ENCODE assay signal across 9 mouse cellular contexts in genomic region chr7:80377471-80377870, GRCm38 (mm10). TPM values are rescaled to one million over a fixed set of nuclear protein-coding genes. Genes with fewer than 3 reads are reported as not detected.
DNase-seq lines count a peak whose midpoint lies in the region; ATAC-seq and TF ChIP-seq lines count a peak whose summit lies in the region.
"Had no signal": no experiment of that assay in that cellular context is flagged by ENCODE, and none has a peak within 500 bp of the region (broad histone marks: within the 10 kb centered on the region; RNA-seq: fewer than 3 reads in every experiment).

No protein-coding gene starts in this region.

- no peak for ATAC-seq in hindbrain, embryonic 16.5 days
- peak; percentile 41 for ATAC-seq in megakaryocyte, adult 5-6 weeks (ENCODE audit: poor library complexity, severe bottlenecking)

- H3K27ac ChIP-seq in hindbrain, embryonic 10.5 days, result no peak overlapping the region
- H3K27ac ChIP-seq in hindbrain, embryonic 16.5 days (ENCODE audit: low read depth, low read length), result no peak overlapping the region
- no peak overlapping the region for H3K27ac ChIP-seq in MEL (ENCODE audit: control insufficient read depth, low read depth, low read length)
- H3K27ac ChIP-seq in kidney, adult 2 months (ENCODE audit: insufficient read depth, low read depth, low read length), result no peak overlapping the region
- H3K27ac ChIP-seq: embryonic facial prominence, embryonic 12.5 days had no signal

- TF ChIP-seq EP300 in MEL (IDR thresholded peaks at IDR 0.05; ENCODE audit: low read depth in 1 of 2, low read length in 2 of 2), result no peak

- H3K27me3 ChIP-seq in hindbrain, embryonic 10.5 days (ENCODE audit: insufficient read depth, poor library complexity, severe bottlenecking), result peaks cover 32% of the 10 kb centered on the region
- H3K27me3 ChIP-seq in hindbrain, embryonic 16.5 days (replicated peaks; ENCODE audit: control insufficient read depth, insufficient read depth, low read length), result no peaks in the 10 kb centered on the region
- H3K27me3 ChIP-seq in MEL (ENCODE audit: control insufficient read depth in 1 of 2, insufficient read depth in 2 of 2, low read length in 2 of 2), result no peaks in the 10 kb centered on the region
- no peaks in the 10 kb centered on the region for H3K27me3 ChIP-seq in kidney, adult 2 months (replicated peaks; ENCODE audit: control insufficient read depth, insufficient read depth, low read length)
- H3K27me3 ChIP-seq: embryonic facial prominence, embryonic 12.5 days had no signal

- TF ChIP-seq CTCF in MEL (IDR thresholded peaks at IDR 0.05 in 2 of 3, conservative IDR thresholded peaks at IDR 0.05 in 1 of 3; ENCODE audit: control insufficient read depth in 1 of 3, insufficient read depth in 1 of 3, low read depth in 2 of 3, low read length in 3 of 3, poor library complexity in 1 of 3, severe bottlenecking in 1 of 3), result peak; percentile 77 to 95 (median 91)
- TF ChIP-seq CTCF in kidney, adult 2 months (conservative IDR thresholded peaks at IDR 0.05; ENCODE audit: insufficient read depth, insufficient read length, low read depth, low read length), result peak; percentile 94

- peaks cover 15% of the 10 kb centered on the region for H3K4me1 ChIP-seq in hindbrain, embryonic 10.5 days (replicated peaks)
- peaks cover 2% of the 10 kb centered on the region; the same call in 1 of the 2 replicates for H3K4me1 ChIP-seq in hindbrain, embryonic 16.5 days (ENCODE audit: control insufficient read depth, insufficient read depth, low read depth, low read length)
- H3K4me1 ChIP-seq in MEL (ENCODE audit: control insufficient read depth in 1 of 2, insufficient read depth in 2 of 2, low read length in 2 of 2), result peaks cover 8 to 31% of the 10 kb centered on the region in 2 experiments
- no peaks in the 10 kb centered on the region for H3K4me1 ChIP-seq in kidney, adult 2 months (ENCODE audit: control insufficient read depth, insufficient read depth, low read length)
- H3K4me1 ChIP-seq: embryonic facial prominence, embryonic 12.5 days had no signal

- no peak overlapping the region for H3K4me3 ChIP-seq in hindbrain, embryonic 10.5 days
- H3K4me3 ChIP-seq in hindbrain, embryonic 16.5 days (ENCODE audit: low read length), result no peak overlapping the region
- H3K4me3 ChIP-seq in MEL (ENCODE audit: control insufficient read depth in 1 of 2, insufficient read depth in 1 of 2, low read depth in 2 of 2, low read length in 2 of 2), result no peak overlapping the region
- H3K4me3 ChIP-seq in kidney, adult 2 months (ENCODE audit: insufficient read depth, low read depth, low read length), result no peak overlapping the region
- H3K4me3 ChIP-seq: embryonic facial prominence, embryonic 12.5 days had no signal

- peak; percentile 74 for DNase-seq in hindbrain, embryonic 10.5 days (ENCODE audit: low spot score)
- DNase-seq in A20 (ENCODE audit: low read depth, low spot score) (peak; percentile 71), MEL (ENCODE audit: low read depth, low spot score) (peak; percentile 67)
- DNase-seq in cerebellum, adult 9-10 months, result peak; percentile 90
- peak; percentile 80 for DNase-seq in kidney, adult 2 months
- DNase-seq in thymus, postnatal 0 days (ENCODE audit: low spot score), result peak; percentile 77

- WGBS in hindbrain, embryonic 10.5 days, result 37% methylated on average over 6 of the region's 6 CpGs
- WGBS in hindbrain, embryonic 16.5 days, result 38% methylated on average over 6 of the region's 6 CpGs
- 21% methylated on average over 6 of the region's 6 CpGs for WGBS in kidney, adult 2 months

- peaks cover 15% of the 10 kb centered on the region for H3K36me3 ChIP-seq in hindbrain, embryonic 10.5 days
- H3K36me3 ChIP-seq in hindbrain, embryonic 16.5 days (ENCODE audit: control insufficient read depth, insufficient read depth, low read length), result no peaks in the 10 kb centered on the region
- peaks cover 0 to 26% of the 10 kb centered on the region in 2 experiments; a peak in 2 of 4 replicates for H3K36me3 ChIP-seq in MEL (ENCODE audit: control insufficient read depth in 1 of 2, insufficient read depth in 2 of 2, low read length in 2 of 2)
- no peaks in the 10 kb centered on the region for H3K36me3 ChIP-seq in kidney, adult 2 months (ENCODE audit: control insufficient read depth, insufficient read depth, low read length)

- TF ChIP-seq POLR2A in MEL (IDR thresholded peaks at IDR 0.05; ENCODE audit: control insufficient read depth in 1 of 2, insufficient read depth in 1 of 2, low read depth in 1 of 2, low read length in 2 of 2, poor library complexity in 1 of 2), result no peak
- no peak for TF ChIP-seq POLR2A in kidney, adult 2 months (IDR thresholded peaks at IDR 0.05; ENCODE audit: low read depth, low read length)

- H3K79me2 ChIP-seq in MEL (ENCODE audit: control insufficient read depth, insufficient read depth, low read length, poor library complexity), result no peaks in the 10 kb centered on the region

- H3K9ac ChIP-seq in hindbrain, embryonic 16.5 days (ENCODE audit: low read depth, low read length), result no peak overlapping the region; the same call in 1 of the 2 replicates
- H3K9ac ChIP-seq in MEL (ENCODE audit: control insufficient read depth, low read depth, low read length, poor library complexity, severe bottlenecking), result no peak overlapping the region
- H3K9ac ChIP-seq: embryonic facial prominence, embryonic 12.5 days had no signal

- no peaks in the 10 kb centered on the region for H3K9me3 ChIP-seq in hindbrain, embryonic 10.5 days
- no peaks in the 10 kb centered on the region for H3K9me3 ChIP-seq in hindbrain, embryonic 16.5 days (ENCODE audit: control insufficient read depth, low read length)
- H3K9me3 ChIP-seq in MEL (replicated peaks; ENCODE audit: insufficient read depth, low read length), result no peaks in the 10 kb centered on the region
- H3K9me3 ChIP-seq: embryonic facial prominence, embryonic 12.5 days had no signal

- H3K4me2 ChIP-seq in hindbrain, embryonic 16.5 days (ENCODE audit: low read length), result no peak overlapping the region
- H3K4me2 ChIP-seq: embryonic facial prominence, embryonic 12.5 days had no signal

- peak; percentile 72 for TF ChIP-seq RAD21 in MEL (IDR thresholded peaks at IDR 0.05; ENCODE audit: low read depth, low read length)

RNA-seq across cellular contexts. Expression of gene Man2a2, which starts 6.3 kb away (rescaled TPM):
- 17.7 TPM in 2 replicates for polyA plus RNA-seq in hindbrain, embryonic 10.5 days (2016; fragmentation: Nextera tagmentation; extraction: Ambion mirVana)
- 20.7 and 24.4 TPM in 2 replicates for polyA plus RNA-seq in hindbrain, embryonic 16.5 days (2015; fragmentation: Nextera tagmentation; extraction: Ambion mirVana)
- total RNA-seq in MEL (2012; rRNA removed), result 17.4 and 19.2 TPM in 2 replicates
- 10 to 100 TPM in 1 of 2 experiments, not detected in 1; 38.6 TPM for polyA plus RNA-seq in MEL (2012; ENCODE audit: insufficient read depth in 1 of 2, insufficient read length in 2 of 2, low read depth in 1 of 2, low replicate concordance in 2 of 2, missing spikeins in 1 of 2)
- polyA plus RNA-seq in kidney, adult 2 months (2012; rRNA removed), result 40.4 and 49.9 TPM in 2 replicates
- 23.3 and 25.3 TPM in 2 replicates for total RNA-seq in megakaryocyte, adult 5-6 weeks (2015)
- 27.8 and 39.5 TPM in 2 replicates for total RNA-seq in megakaryocyte, adult 5-6 weeks (2017)
- polyA plus RNA-seq in thymus, postnatal 0 days (2015; fragmentation: Nextera tagmentation; extraction: Ambion mirVana), result 7.1 and 10.3 TPM in 2 replicates

RNA-seq across cellular contexts. Expression of gene Fes, which starts 10.3 kb away (rescaled TPM):
- 10.4 and 11.6 TPM in 2 replicates for polyA plus RNA-seq in hindbrain, embryonic 10.5 days (2016; fragmentation: Nextera tagmentation; extraction: Ambion mirVana)
- 3.8 and 4.9 TPM in 2 replicates for polyA plus RNA-seq in hindbrain, embryonic 16.5 days (2015; fragmentation: Nextera tagmentation; extraction: Ambion mirVana)
- total RNA-seq in MEL (2012; rRNA removed), result 1.3 and 2.7 TPM in 2 replicates
- polyA plus RNA-seq in MEL (2012; ENCODE audit: insufficient read depth in 1 of 2, insufficient read length in 2 of 2, low read depth in 1 of 2, low replicate concordance in 2 of 2, missing spikeins in 1 of 2), result 1 to 10 TPM in 1 of 2 experiments, not detected in 1; 6.6 TPM
- polyA plus RNA-seq in kidney, adult 2 months (2012; rRNA removed), result 10.0 and 10.8 TPM in 2 replicates
- total RNA-seq in megakaryocyte, adult 5-6 weeks (2015), result 260 and 265 TPM in 2 replicates
- total RNA-seq in megakaryocyte, adult 5-6 weeks (2017), result 252 and 267 TPM in 2 replicates
- polyA plus RNA-seq in thymus, postnatal 0 days (2015; fragmentation: Nextera tagmentation; extraction: Ambion mirVana), result 7.3 and 7.8 TPM in 2 replicates

RNA-seq across cellular contexts. Expression of gene Furin, which starts 27.8 kb away (rescaled TPM):
- 4.6 and 5.2 TPM in 2 replicates for polyA plus RNA-seq in hindbrain, embryonic 10.5 days (2016; fragmentation: Nextera tagmentation; extraction: Ambion mirVana)
- polyA plus RNA-seq in hindbrain, embryonic 16.5 days (2015; fragmentation: Nextera tagmentation; extraction: Ambion mirVana), result 3.9 and 4.5 TPM in 2 replicates
- total RNA-seq in MEL (2012; rRNA removed), result 11.6 and 13.7 TPM in 2 replicates
- 10 to 100 TPM in 1 of 2 experiments, not detected in 1; 32.3 TPM for polyA plus RNA-seq in MEL (2012; ENCODE audit: insufficient read depth in 1 of 2, insufficient read length in 2 of 2, low read depth in 1 of 2, low replicate concordance in 2 of 2, missing spikeins in 1 of 2)
- 145 and 172 TPM in 2 replicates for polyA plus RNA-seq in kidney, adult 2 months (2012; rRNA removed)
- 28.0 and 34.1 TPM in 2 replicates for total RNA-seq in megakaryocyte, adult 5-6 weeks (2015)
- 13.8 and 21.3 TPM in 2 replicates for total RNA-seq in megakaryocyte, adult 5-6 weeks (2017)
- polyA plus RNA-seq in thymus, postnatal 0 days (2015; fragmentation: Nextera tagmentation; extraction: Ambion mirVana), result 6.8 and 9.1 TPM in 2 replicates

RNA-seq across cellular contexts. Expression of gene Hddc3, which starts 34.6 kb away (rescaled TPM):
- 19.6 and 26.3 TPM in 2 replicates for polyA plus RNA-seq in hindbrain, embryonic 10.5 days (2016; fragmentation: Nextera tagmentation; extraction: Ambion mirVana)
- polyA plus RNA-seq in hindbrain, embryonic 16.5 days (2015; fragmentation: Nextera tagmentation; extraction: Ambion mirVana), result 21.3 and 26.7 TPM in 2 replicates
- total RNA-seq in MEL (2012; rRNA removed), result 47.6 and 58.1 TPM in 2 replicates
- 10 to 100 TPM in 1 of 2 experiments, not detected in 1; 47.1 TPM for polyA plus RNA-seq in MEL (2012; ENCODE audit: insufficient read depth in 1 of 2, insufficient read length in 2 of 2, low read depth in 1 of 2, low replicate concordance in 2 of 2, missing spikeins in 1 of 2)
- polyA plus RNA-seq in kidney, adult 2 months (2012; rRNA removed), result 66.3 and 86.4 TPM in 2 replicates
- total RNA-seq in megakaryocyte, adult 5-6 weeks (2015), result 6.7 and 8.5 TPM in 2 replicates
- total RNA-seq in megakaryocyte, adult 5-6 weeks (2017), result 6.1 and 11.1 TPM in 2 replicates
- polyA plus RNA-seq in thymus, postnatal 0 days (2015; fragmentation: Nextera tagmentation; extraction: Ambion mirVana), result 8.4 and 12.7 TPM in 2 replicates

RNA-seq across cellular contexts. Expression of gene Unc45a, which starts 36.7 kb away (rescaled TPM):
- 46.2 and 54.6 TPM in 2 replicates for polyA plus RNA-seq in hindbrain, embryonic 10.5 days (2016; fragmentation: Nextera tagmentation; extraction: Ambion mirVana)
- polyA plus RNA-seq in hindbrain, embryonic 16.5 days (2015; fragmentation: Nextera tagmentation; extraction: Ambion mirVana), result 57.0 and 65.7 TPM in 2 replicates
- total RNA-seq in MEL (2012; rRNA removed), result 20.3 and 28.2 TPM in 2 replicates
- 10 to 100 TPM in 1 of 2 experiments, not detected in 1; 26.1 TPM for polyA plus RNA-seq in MEL (2012; ENCODE audit: insufficient read depth in 1 of 2, insufficient read length in 2 of 2, low read depth in 1 of 2, low replicate concordance in 2 of 2, missing spikeins in 1 of 2)
- 53.3 and 81.0 TPM in 2 replicates for polyA plus RNA-seq in kidney, adult 2 months (2012; rRNA removed)
- 4.1 and 4.7 TPM in 2 replicates for total RNA-seq in megakaryocyte, adult 5-6 weeks (2015)
- 7.2 and 13.0 TPM in 2 replicates for total RNA-seq in megakaryocyte, adult 5-6 weeks (2017)
- 31.0 and 32.3 TPM in 2 replicates for polyA plus RNA-seq in thymus, postnatal 0 days (2015; fragmentation: Nextera tagmentation; extraction: Ambion mirVana)
